Mouse (Mus musculus): ENCODE measurements around the gene Zfp109.

DNA sequence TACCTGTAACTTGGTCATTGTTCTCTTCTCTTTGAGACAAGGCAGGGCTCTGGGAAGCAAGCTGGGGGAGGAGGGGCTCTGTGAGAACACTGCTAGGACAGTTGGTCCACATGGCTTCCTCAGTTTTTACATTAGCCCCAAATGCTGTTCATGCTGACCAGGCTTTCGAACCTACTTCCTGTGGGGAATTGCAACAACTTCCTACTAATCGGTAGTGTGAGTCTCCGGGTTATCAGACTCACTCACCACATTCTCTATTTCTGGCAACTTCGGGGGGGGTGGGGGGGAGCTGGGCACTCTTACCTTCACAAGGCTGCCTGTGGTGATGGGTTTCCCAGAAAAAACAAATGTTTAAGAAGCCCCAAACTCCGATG lies 47.8 kb downstream of the Zfp109 start:
- TF ChIP-seq CTCF (conservative IDR thresholded peaks at IDR 0.05; ENCODE audit: low read length) (no peak), POU5F1 (IDR thresholded peaks at IDR 0.05; ENCODE audit: borderline replicate concordance, low read length) (no peak)

Measured in E14TG2a.4 (cell line).